Mouse (Mus musculus) lung, postnatal 0 days (tissue): ENCODE measurements around the gene Tmprss11f.

Source experiments
- CTCF ChIP-seq: IDR thresholded peaks from 2 replicates; pipeline ENCODE4 v1.5.1; 2016; ENCODE audit warnings: antibody characterized with exemption, mild to moderate bottlenecking
- EP300 ChIP-seq: IDR thresholded peaks from 2 replicates; pipeline ENCODE4 v1.6.1; 2016; ENCODE audit warnings: antibody characterized with exemption, mild to moderate bottlenecking, control low read depth

- no peak for TF ChIP-seq CTCF
- no peak for TF ChIP-seq EP300
Observed at GRCm38 (mm10) chr5:86632324-86632723, at the start of gene Tmprss11f.
